Mouse (Mus musculus): Measurements from ENCODE around the gene Abo. TPM values are rescaled to one million over a fixed set of nuclear protein-coding genes. Genes with fewer than 3 reads are reported as not detected.
A peak's percentile ranks its signal among the peaks of the same experiment; 100 is the strongest.
"Not testable (repeated sequence)": the region's sequence is repeated elsewhere in the genome, so short reads cannot be mapped to it uniquely, and the experiment has no call there.

The Abo gene
- total RNA-seq, 2 experiments from 2014 or later = not detected

GRCm38 (mm10) chr2:26886170-26886569 is 21.4 kb upstream of the Abo start:
- intact Hi-C loops (cut with DNase I) = not testable (repeated sequence)

GRCm38 (mm10) chr2:26885541-26885940 is 20.8 kb upstream of the Abo start:
- not testable (repeated sequence) for DNase-seq (ENCODE audit: low spot score in 2 of 2)

More at GRCm38 (mm10) chr2:26886170-26886569, 21.4 kb upstream of the Abo start:
- not testable (repeated sequence) for DNase-seq (ENCODE audit: low spot score in 2 of 2)

GRCm38 (mm10) chr2:26878571-26878970 is 13.8 kb upstream of the Abo start:
- no peak for DNase-seq (ENCODE audit: low spot score in 2 of 2)
- intact Hi-C loops (cut with DNase I) = no loop called here

More at GRCm38 (mm10) chr2:26885541-26885940, 20.8 kb upstream of the Abo start:
- intact Hi-C loops (cut with DNase I) = not testable (repeated sequence)

GRCm38 (mm10) chr2:26870666-26871065 is 5.9 kb upstream of the Abo start:
- intact Hi-C loops (cut with DNase I) = no loop called here
- no peak for DNase-seq (ENCODE audit: low spot score in 2 of 2)

GRCm38 (mm10) chr2:26862856-26863255 is 1.9 kb downstream of the Abo start:
- intact Hi-C loops (cut with DNase I) = no loop called here
- no peak for DNase-seq (ENCODE audit: low spot score in 2 of 2)

GRCm38 (mm10) chr2:26847706-26848105 is 17.1 kb downstream of the Abo start:
- intact Hi-C loops (cut with DNase I) = no loop called here

GRCm38 (mm10) chr2:26832478-26832877 is 32.3 kb downstream of the Abo start:
- intact Hi-C loops (cut with DNase I) = no loop called here

More at GRCm38 (mm10) chr2:26847706-26848105, 17.1 kb downstream of the Abo start:
- DNase-seq (ENCODE audit: low spot score in 2 of 2) = peak in 1 of 2 experiments; percentile 8

GRCm38 (mm10) chr2:26828047-26828446 is 36.7 kb downstream of the Abo start:
- intact Hi-C loops (cut with DNase I) = no loop called here
- DNase-seq (ENCODE audit: low spot score in 2 of 2) = no peak

More at GRCm38 (mm10) chr2:26832478-26832877, 32.3 kb downstream of the Abo start:
- no peak for DNase-seq (ENCODE audit: low spot score in 2 of 2)

GRCm38 (mm10) chr2:26827261-26827975 is 37.4 kb downstream of the Abo start:
- DNase-seq (ENCODE audit: low spot score in 2 of 2) = no peak
- intact Hi-C loops (cut with DNase I) = no loop called here

Other genes starting within 250 kb of the Abo start
- 10 to 100 TPM; 78.4 to 84.8 TPM for gene Fam69b, start 236.5 kb downstream of the Abo start, total RNA-seq (2021)
- not detected for gene Lcn4, start 193.7 kb downstream of the Abo start, total RNA-seq (2021)
- gene Surf6, start 37.9 kb upstream of the Abo start, total RNA-seq (2021) = 10 to 100 TPM; 23.4 to 28.0 TPM
- gene Med22, start 45.7 kb upstream of the Abo start, total RNA-seq (2021) = 10 to 100 TPM; 41.9 to 45.0 TPM
- 100 to 1,000 TPM; 229 to 238 TPM for gene Rpl7a, start 45.8 kb upstream of the Abo start, total RNA-seq (2021)
- 10 to 100 TPM; 33.4 to 37.1 TPM for gene Surf2, start 51.4 kb upstream of the Abo start, total RNA-seq (2021)
- 10 to 100 TPM; 89.6 to 98.4 TPM for gene Surf1, start 51.6 kb upstream of the Abo start, total RNA-seq (2021)
- 10 to 100 TPM; 51.1 to 56.4 TPM for gene Surf4, start 68.9 kb upstream of the Abo start, total RNA-seq (2021)
- under 1 TPM; 0.43 to 0.73 TPM for gene Stkld1, start 69.1 kb upstream of the Abo start, total RNA-seq (2021)
- 10 to 100 TPM; 56.0 to 56.9 TPM for gene Rexo4, start 99.4 kb upstream of the Abo start, total RNA-seq (2021)
- gene Adamts13, start 108.4 kb upstream of the Abo start, total RNA-seq (2021) = 1 to 10 TPM; 1.6 to 2.6 TPM
- gene Cacfd1, start 144.9 kb upstream of the Abo start, total RNA-seq (2021) = 10 to 100 TPM; 44.1 to 45.9 TPM
- 10 to 100 TPM; 30.5 to 31.1 TPM for gene Slc2a6, start 163.0 kb upstream of the Abo start, total RNA-seq (2021)
- gene Mymk, start 207.2 kb upstream of the Abo start, total RNA-seq (2021) = under 1 TPM; 0.32 to 0.60 TPM
- 10 to 100 TPM; 19.5 to 24.7 TPM for gene Adamtsl2, start 214.4 kb upstream of the Abo start, total RNA-seq (2021)

Data from left cerebral cortex, postnatal 25 days (tissue).